Mouse (Mus musculus) adrenal gland, postnatal 25 days (tissue): ENCODE measurements around the gene Mecom. TPM values are rescaled to one million over a fixed set of nuclear protein-coding genes. Genes with fewer than 3 reads are reported as not detected.

Experiments
- DNase-seq: peaks from one replicate; pipeline ENCODE4 v3.0.0; 2021; ENCODE audit warnings: mixed read lengths
- total RNA-seq: library from RNA; stranded (reverse); gene quantifications from 2 replicates; pipeline ENCODE4 v1.2.3, GENCODE M21; 2021

Mecom gene
- total RNA-seq, 1 experiment from 2014 or later: 4.1 TPM

- no peak for DNase-seq
These were observed 446.7 kb downstream of the Mecom start for GRCm38 (mm10) chr3:30101146-30101545.

DNA sequence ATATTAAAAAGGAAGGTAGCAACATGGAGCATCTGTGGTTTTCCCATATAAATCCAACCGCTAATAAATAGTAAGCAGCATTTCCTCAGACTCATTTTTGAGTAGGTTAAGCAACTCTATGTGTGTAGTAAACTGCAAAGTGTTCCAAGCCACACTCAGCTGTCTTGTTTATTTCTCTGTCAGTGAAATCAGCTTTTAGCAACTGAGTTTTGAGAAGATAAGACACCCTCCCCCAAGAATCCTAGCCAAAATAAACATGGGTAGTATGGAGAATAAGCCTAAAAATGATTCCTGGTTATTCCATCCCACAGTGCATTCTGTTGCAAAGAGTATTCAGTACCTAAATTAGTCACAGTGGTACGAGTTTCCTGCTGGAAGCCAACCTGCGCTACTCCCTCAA lies 450.1 kb downstream of the Mecom start:
- no peak for DNase-seq

GRCm38 (mm10) chr3:30097129-30097528 lies 450.7 kb downstream of the Mecom start:
- no peak for DNase-seq

DNA sequence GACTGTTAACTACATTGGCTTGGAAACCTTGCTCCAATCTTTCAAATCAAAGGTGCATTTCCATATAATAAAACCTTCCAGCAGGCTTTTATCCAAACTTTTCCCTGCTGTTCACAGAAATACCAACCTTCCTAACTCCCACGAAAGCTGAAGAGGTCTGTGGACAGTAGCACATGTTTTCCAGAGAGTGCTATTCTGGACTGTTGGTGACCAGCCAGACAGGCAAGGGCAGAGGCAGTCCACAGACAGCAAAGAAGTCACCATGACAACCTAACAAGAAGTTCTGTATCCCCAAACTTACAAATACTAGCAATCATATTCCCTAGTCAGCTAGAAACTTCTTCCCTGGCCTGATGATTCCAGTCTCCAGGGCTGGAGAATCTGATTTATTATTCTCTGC lies 454.8 kb downstream of the Mecom start:
- no peak for DNase-seq

- DNase-seq: no peak
These were observed 455.3 kb downstream of the Mecom start for GRCm38 (mm10) chr3:30092481-30092880.

DNA sequence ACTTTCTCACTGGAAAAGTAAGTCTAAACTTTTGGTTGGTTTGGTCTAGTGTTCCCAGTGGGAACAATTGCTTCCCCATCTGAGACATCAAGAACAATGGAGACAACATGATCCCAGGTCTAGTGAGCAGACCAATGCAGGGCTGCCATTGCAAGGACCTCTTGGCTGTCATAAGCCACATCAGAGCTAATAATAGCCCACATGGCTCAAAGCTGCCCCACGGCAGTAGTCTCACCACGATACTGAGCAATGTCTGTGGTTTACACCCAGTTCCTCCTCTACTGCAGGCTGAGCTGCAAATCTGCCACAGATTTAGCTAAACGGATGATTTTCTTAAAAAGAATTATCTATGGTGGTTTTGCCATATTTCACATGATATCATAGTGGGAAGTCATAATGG lies 455.9 kb downstream of the Mecom start:
- no peak for DNase-seq

- no peak for DNase-seq
These were observed 456.4 kb downstream of the Mecom start for GRCm38 (mm10) chr3:30091401-30091800.

DNA sequence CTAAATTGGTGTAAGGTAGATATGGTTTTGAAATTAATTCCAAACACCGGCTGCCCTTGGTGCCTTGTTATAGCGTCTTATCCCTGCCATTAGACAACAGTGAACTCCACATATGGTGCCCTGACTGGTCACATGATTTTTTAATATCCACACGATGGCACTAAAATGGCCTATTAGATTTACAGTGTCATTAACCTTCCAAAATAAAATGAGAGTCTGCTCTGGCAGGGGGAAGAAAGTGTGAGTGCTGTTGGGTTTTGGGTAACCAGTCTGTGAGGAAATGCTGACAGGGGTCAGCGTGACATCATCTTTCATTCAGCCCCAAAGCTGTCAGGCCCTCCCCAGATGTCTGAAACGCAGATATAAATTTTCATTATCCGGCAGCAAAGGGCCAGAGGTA lies 461.7 kb downstream of the Mecom start:
- no peak for DNase-seq

DNA sequence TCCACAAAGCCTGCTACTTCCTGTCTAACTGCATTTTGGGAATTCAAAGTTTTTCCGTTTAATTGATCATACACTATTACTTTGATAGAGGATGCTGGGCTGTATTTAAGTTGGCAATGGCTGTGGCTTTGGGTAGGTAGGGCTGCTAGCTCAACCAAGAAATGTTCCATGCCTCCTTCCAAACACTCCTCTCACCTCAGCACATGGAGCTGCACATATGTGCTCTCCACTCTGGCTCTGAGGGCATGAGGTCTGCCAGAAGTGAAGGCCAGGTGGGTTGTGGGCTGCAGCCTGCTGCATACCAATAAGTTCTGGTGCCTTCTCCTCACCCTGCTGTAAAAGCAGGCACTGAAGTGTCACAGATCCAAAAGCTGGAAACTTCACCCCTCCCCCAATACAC lies 464.0 kb downstream of the Mecom start:
- DNase-seq: no peak

GRCm38 (mm10) chr3:30083268-30083667 lies 464.5 kb downstream of the Mecom start:
- DNase-seq: no peak

GRCm38 (mm10) chr3:30080827-30081226 lies 467.0 kb downstream of the Mecom start:
- peak; percentile 31 for DNase-seq

DNA sequence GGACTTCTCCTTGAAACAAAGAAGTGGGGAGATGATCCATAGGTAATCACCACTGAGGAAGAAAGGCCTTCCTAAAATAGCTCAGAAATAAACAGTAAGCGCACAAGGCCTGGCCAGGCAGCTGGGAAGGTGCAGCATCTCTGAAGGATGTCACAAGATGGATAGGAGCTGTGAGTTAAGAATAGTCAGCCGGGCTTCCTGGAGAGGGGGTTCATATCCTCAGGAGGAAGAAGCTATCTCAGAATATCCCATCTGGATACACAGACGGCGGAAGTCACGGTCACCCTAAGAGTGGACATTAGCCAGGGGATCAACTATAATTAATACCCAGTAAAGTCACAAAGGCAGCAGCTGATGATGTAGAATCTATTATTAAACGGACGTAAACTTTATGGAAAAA lies 471.3 kb downstream of the Mecom start:
- no peak for DNase-seq

- no peak for DNase-seq
These were observed 476.5 kb downstream of the Mecom start for GRCm38 (mm10) chr3:30071271-30071670.

DNA sequence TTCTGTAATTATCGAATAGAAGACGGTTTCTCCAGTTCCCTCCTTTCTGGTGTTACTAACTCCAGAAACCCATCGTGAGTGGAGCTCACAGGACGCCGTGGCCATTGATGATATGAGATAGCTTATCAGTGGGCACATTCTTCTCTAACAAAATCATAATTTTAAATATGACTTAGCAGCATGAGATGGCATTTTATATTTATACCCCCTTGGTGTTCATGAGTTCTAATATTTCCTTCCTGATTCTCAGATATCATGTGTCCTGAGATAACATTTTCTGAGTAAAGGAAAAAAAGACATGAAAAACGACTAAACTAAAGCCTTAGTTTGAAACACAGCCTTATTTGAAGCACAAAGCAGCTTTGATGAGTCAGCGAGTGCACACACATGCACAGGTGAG lies 481.3 kb downstream of the Mecom start:
- no peak for DNase-seq

DNA sequence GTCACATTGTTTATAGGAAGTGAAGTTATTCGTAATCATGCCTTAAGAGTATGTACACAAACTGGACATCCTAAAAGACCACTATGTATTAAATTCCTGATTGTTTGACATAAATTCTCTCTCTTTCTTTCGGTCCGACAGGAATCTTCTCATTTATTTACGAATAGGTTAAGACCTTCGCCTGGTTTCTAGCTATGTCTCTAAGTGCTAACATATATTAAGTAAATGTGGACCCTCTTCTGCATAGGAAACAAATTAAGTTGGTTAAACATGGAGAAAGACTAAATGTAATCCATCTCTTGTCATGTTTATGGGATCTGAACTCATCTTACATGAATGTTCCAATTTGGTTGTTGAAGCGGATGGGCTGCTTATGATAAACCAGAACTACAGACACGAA lies 487.8 kb downstream of the Mecom start:
- no peak for DNase-seq

DNA sequence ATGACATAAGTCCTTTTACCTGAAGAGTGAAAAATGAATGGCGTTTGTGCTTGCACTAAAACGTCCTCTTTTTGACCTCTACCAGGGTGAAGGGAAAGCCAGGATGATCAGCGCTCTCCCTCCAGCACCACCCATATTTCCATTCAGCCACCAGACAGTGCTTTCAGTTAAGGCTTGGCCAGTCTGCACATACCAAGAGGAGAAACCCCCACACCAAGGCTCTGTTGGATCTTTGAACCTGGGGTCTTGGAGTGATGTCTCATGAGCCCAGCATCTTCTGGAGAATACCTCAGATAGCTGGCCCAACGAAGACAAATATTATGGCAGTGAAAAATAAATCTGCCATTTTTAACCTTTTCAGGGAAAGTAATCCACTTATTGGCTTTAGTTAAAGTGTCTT lies 488.2 kb downstream of the Mecom start:
- no peak for DNase-seq

- no peak for DNase-seq
These were observed 496.5 kb downstream of the Mecom start for GRCm38 (mm10) chr3:30051287-30051686.

- DNase-seq: no peak
These were observed 497.0 kb downstream of the Mecom start for GRCm38 (mm10) chr3:30050795-30051194.

GRCm38 (mm10) chr3:30048792-30049191 lies 499.0 kb downstream of the Mecom start:
- DNase-seq: no peak

DNA sequence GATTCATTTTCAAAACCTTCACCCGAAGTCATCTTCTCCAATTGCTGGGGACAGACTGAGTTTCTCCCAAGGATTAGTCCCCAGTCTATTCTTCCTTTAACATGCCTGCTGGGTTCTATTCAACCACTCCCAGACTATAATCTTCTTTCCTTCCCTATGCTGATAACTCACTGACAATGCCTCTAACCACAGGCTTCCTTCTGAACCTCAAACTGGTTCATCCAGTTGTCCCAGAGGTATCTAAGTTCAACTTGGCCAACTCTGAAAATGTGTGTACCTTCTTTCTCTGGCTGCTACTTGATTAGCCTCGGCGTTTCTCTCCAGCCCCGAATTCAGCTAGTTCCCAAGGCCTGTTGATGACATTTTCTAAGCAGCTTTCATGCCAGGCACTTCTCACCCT lies 499.7 kb downstream of the Mecom start:
- no peak for DNase-seq

DNA sequence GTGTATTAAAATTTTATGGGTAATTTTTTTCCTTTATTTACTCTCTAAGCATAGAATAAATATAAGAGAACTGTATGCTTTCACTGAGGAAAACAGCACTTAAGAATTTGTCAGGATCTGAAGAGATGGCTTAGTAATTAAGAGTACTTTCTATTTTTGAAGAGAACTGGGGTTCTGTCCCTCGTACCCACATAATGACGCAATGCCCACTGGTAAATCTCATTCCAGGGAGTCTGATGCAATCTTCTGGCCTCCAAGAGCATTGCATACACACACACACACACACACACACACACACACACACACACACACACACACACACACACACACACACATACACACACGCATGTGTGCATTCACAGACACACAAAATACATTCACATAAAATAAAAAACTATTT lies 504.3 kb downstream of the Mecom start:
- DNase-seq: no peak

GRCm38 (mm10) chr3:30038545-30038944 lies 509.3 kb downstream of the Mecom start:
- no peak for DNase-seq

- DNase-seq: no peak
These were observed 527.8 kb downstream of the Mecom start for GRCm38 (mm10) chr3:30019961-30020360.

GRCm38 (mm10) chr3:30019411-30019810 lies 528.4 kb downstream of the Mecom start:
- DNase-seq: no peak

DNA sequence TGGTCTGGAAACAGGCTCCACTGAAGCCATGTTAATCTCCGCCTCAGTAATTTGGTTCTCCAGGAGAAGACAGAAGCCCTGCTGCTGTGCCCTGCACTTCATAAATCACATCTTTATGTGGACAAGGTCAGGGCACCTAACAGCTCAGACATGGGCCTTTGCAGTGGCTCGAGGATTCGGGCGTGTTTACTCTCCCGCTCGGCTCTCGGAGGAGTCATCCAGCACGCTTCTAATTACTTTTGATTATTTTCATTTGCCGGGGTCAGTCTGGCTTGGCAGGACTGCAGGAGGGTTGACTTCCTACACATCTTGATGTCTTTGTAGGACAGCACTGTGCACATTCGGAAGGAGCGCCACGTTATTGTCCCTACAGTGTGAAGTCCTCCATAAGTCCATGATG lies 529.6 kb downstream of the Mecom start:
- DNase-seq: no peak

- no peak for DNase-seq
These were observed 531.0 kb downstream of the Mecom start for GRCm38 (mm10) chr3:30016766-30017165.
